Mouse (Mus musculus): ENCODE data around the gene Tmsb15l.
"Not testable (repeated sequence)": the region's sequence is repeated elsewhere in the genome, so short reads cannot be mapped to it uniquely, and the experiment has no call there.

The Tmsb15l gene

DNA sequence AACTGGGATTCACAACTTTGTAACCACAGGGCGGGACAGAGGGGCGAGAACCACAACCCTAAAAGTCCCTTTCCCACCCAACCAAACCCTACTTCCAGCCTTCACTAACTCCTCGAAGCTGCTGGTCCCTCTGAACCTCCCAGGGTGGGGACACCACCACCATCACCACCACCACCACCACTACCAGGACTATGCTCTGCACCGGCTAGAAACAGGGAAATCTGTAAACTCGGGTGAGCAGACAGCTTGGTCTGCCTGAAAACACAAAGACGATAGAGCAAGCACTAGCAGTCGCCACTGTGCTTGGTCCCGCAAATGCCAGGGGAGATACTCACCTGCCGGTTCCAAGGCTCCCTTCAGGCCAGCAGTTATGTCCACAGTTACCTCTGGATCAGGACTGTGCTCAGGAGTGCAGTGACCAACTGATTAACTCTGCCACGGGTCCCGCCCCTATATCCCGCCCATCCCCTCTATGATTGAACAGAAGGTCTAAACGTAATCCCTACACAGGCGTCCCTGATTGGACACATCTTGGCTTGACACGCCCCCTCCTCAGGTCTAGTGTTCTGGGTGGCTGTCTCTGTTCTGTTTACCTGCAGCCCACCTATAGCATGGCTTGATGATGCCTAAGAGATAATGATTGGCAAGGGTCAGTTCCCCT lies at the start of gene Tmsb15l, which contains the start of gene Tmsb15b1:
Gene Tmsb15l, minus strand, starts transcription at position 446 of the 661 bp plus-strand sequence.
Gene Tmsb15b1, minus strand, starts transcription at position 451 of the 661 bp plus-strand sequence.
- in situ Hi-C loops (cut with MseI, MboI), result no loop called here

DNA sequence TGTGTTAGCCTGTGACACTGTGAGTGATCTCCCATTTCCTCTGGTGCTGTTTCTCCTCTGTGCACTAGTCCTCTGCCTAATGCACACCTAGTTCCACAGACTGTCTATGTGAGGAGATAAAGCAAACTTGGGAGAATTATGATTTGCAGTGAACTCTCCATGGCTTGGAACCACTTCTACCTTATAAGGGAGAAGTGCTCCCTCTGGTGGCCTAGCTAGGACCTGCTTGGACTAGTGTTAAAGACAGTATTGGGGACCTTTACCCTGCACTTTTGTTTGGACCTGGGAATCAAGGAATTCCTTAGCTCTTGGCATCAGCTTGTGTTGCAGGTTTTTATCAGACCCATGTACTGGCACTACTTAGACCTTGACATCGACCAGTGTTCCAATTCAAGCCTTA lies 42.6 kb upstream of the Tmsb15l start:
- in situ Hi-C loops (cut with MseI, MboI), result no loop called here

DNA sequence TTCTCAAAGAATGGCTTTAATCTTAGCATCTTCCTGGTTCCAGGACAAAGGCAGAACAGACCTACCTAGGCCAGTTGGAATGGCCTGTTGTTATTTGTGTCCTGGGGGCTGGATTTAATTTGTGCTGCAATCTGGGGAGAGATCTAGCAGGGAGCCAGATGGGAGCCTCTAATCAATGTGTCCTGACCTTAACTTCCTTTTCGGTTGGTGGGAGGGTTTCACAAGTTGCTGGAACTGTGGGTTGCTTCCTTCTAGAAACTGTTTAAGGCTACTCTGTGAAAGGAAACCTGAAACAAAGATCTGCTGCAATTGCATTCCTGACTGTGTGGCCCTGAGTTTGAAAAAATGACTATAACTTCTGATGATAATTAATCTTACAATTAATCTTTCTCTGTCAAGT lies 41.0 kb upstream of the Tmsb15l start:
- in situ Hi-C loops (cut with MseI, MboI), result no loop called here

DNA sequence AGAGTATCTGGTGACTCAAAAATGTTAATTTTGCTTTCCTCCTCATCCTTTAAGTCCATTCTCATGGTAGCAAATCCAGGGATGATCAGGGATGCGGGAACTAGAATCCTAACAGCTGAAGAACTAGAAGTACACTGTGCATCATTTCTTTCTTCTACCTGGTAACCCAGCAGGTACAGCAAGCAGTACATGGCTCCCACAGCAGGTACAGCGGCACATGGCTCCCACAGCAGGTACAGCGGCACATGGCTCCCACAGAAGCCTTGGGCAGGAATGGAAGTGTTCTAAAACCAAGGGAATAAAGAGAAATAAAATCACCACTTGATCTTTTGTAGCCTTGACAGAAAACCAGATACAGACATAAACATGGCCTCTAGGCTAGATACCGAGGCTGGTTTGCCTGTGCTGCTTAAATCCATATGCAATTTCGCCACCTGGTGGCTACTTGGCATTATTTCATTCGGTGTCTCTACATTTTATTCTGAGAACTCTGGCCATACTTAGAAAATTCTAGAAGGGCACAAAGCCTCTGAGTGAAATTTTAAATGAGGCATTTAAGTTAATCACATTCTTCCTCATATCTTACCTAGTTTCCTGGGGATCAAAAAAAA lies 38.5 kb upstream of the Tmsb15l start:
- in situ Hi-C loops (cut with MseI, MboI), result no loop called here

DNA sequence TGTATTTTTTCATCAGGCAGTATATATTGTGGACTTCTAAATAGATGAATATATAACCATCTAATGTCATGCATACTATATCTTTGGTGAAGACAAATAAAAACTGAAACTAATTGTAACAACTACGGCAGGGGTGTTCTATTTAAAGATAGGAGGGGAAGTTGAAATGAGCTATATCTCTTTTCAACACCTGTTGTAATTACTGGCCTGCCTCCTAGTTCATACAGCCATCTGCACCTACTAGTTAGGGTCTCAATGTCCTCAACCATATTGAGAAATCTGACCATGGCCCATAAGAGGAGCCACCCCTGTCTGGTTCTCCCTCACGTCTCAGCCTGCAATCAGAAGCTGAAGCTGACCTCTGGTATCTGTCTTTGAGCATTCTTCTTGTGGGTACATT lies 19.6 kb upstream of the Tmsb15l start:
- in situ Hi-C loops (cut with MseI, MboI), result no loop called here

DNA sequence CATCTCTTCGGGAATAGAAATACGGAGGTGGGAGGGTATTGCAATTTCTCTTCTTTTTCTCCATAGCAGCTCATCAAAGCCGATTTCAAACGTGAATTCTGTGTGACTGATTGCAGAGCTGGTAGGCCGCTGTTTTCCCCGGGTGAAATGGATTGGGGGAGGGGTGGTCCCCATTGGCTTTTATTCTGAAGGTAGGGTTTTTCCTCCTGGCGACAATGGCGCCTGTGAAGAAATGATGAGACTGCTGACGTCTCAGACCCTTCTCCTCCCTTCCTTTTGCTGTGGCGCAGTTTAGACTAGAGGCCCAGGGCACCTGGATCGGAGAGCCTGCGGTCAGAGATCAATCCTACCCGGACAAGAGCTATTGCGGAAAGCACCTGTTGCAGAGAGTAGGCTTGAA lies 17.0 kb upstream of the Tmsb15l start:
- in situ Hi-C loops (cut with MseI, MboI), result no loop called here

DNA sequence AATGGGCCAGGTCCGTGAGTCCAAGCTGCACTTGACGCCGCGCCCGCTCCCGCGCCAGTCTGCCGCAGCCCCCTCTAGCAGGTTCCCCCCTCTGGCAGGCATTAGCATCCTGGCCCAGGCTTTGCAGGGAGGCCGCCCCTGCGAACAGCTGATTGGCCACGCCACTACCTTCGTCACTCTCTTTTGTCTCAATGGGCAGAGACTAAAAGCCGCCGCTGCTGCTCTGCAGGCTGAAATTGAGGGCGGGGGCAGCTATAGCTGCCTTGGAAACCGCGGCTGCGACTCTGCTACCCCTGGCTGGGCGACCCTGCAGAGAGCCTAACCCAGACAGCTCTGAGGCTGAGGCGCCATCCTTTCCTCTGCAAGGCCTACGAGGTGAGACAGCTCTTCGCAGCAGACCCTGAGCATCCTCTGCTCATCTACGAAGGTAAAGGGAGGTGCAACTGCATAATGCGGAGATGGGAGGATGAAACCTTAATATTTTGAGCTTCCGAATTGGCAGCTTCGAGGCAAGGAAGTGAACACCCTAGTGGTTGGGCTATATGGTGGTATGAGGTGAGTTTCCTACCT lies 16.4 kb upstream of the Tmsb15l start, which contains the start of gene Zcchc18:
Gene Zcchc18, plus strand, starts transcription at position 178 of the 570 bp plus-strand sequence.
- in situ Hi-C loops (cut with MseI, MboI), result no loop called here

DNA sequence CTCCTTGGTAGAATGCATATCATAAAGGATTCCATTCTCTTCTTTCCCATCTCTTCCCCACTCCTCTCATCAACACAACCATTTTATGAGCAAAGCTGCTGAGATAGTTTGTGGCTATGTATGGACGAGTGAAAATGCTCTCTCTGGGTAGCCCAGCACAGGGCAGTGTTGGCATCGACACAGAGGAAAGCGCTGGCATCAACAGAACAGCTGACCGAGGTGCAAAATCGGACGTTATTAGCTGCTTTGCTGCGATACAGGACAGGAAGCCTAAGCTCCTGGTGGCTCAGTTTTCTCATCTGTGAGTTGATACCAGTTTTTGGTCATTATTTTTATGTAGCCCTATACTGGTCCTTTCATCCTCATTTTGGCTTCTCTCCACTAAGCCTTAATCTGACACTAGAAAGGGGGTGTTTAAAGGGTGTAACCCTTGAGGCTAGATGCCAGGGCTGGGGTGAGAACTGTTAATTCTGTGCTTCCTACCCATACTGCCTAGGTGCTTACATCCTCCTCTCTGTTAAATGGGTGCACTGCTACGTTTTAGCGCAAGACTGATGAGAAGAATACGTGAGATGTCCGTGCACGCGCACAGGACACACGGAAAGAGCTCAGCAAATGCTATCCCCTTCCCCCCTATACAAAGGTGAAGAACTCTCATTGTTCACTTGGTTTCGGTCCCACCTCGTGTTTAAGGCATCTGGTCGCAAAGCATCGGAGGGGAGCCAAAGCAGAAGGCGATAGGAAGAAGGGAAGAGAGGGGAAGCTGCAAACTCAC lies 15.7 kb upstream of the Tmsb15l start:
- in situ Hi-C loops (cut with MseI, MboI), result no loop called here

DNA sequence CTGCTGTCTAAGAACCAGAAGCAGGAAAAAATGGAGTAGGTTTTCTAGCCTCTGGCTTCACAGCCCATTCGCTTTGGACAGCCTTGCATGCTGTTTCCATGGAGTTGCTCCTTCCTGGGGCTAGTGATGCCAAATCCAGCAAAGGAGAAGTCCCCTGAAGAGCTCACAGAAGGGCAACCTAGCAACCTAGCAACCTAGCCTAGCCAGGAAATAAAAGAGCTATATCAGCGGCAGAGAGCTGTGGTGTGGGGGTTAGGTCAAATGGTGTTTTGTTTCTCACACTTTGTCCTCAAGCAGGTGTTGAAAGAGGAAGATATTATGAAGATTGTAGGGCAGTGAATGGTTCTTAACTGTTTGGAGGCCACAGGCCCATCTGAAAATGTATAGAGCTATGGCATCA lies 14.6 kb upstream of the Tmsb15l start:
- in situ Hi-C loops (cut with MseI, MboI), result no loop called here

DNA sequence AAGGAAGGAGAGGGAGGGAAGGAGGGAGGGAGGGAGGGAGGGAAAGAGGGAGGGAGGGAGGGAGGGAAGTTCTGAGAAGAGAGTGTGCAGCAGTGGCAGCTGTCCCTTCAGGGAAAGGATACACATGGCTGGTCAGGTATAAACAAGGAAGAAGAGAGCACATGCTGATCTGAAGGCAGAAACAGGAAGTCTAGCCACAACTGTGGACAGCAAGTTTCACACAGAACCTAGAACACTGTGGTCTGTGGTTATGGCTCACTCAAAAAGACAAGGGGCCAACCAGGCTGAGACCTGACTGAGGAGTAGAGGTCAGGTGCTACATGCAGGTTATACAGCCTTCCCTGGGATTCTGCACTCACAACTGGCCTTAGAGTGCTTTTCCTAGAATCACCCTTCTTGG lies 9.4 kb upstream of the Tmsb15l start:
- in situ Hi-C loops (cut with MseI, MboI), result no loop called here

DNA sequence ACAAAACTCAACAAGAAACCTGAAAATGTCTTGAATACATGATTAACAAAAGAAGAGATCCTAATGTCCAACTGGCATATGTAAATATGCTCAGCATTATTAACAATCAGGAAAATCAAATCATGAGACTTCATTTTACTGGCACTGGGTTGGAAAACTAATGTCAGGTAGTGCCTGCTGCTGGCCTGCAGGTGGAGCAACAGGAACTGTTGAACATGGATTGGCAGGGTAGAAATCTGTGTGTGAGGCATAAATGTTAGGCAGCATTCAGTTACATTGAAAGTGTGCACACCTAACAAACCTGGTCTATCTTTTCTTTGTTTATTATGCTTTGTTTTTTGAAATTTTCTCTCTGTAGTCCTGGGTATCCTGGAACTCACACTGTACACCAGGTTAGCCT lies 1.9 kb upstream of the Tmsb15l start:
- in situ Hi-C loops (cut with MseI, MboI), result no loop called here

DNA sequence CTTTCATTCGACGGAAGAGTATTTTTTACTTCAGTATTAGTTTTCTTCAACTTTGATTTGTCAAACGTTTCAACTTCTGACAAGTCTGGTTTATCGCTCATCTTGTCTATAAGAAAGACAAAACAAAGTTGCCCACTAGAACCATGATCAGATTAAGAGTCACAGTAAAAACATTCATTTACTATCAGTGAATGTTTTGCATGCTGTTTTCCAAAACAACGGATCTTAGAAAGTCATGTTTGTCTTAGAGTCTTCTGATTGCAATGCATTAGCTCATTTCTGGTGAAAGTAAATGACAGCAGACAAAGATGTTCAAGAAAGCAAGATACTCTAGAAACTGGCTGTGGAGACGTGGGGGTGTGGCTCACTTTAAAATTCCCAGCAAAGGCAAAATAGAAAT lies 1.3 kb downstream of the Tmsb15l start, which contains the start of gene Tmsb15b2:
Gene Tmsb15b2, minus strand, starts transcription at position 101 of the 400 bp plus-strand sequence.
- in situ Hi-C loops (cut with MseI, MboI), result not testable (repeated sequence)

DNA sequence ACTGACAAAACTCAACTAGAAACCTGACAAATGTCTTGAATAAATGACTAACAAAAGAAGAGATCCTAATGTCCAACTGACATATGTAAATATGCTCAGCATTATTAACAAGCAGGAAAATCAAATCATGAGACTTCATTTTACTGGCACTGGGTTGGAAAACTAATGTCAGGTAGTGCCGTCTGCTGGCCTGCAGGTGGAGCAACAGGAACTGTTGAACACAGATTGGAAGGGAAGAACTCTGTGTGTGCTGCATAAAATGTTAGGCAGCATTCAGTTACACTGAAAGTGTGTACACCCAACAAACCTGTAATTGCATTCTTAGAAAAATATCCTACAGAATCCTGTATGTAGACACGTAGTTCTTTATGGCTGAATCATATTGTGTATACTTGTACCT lies 17.0 kb downstream of the Tmsb15l start:
- in situ Hi-C loops (cut with MseI, MboI), result no loop called here

DNA sequence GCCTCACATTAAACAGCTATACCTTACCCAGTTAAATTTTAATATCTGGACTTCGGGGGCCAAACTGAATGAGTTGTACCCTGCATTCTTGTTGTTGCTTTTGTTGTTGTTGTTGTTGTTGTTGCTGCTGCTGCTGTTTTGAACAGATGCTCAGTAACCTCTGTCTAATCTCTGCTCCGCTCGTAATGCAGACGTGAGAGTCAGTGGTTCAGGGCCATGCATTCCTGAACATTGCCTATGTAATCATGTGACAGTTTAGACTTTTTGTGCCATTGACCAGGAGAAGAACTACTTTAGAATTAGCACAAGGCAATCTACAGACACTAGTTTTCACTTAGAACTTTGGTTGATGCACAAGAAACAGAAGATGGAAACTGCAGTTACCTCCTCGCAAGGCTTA lies 18.4 kb downstream of the Tmsb15l start:
- in situ Hi-C loops (cut with MseI, MboI), result not testable (repeated sequence)

DNA sequence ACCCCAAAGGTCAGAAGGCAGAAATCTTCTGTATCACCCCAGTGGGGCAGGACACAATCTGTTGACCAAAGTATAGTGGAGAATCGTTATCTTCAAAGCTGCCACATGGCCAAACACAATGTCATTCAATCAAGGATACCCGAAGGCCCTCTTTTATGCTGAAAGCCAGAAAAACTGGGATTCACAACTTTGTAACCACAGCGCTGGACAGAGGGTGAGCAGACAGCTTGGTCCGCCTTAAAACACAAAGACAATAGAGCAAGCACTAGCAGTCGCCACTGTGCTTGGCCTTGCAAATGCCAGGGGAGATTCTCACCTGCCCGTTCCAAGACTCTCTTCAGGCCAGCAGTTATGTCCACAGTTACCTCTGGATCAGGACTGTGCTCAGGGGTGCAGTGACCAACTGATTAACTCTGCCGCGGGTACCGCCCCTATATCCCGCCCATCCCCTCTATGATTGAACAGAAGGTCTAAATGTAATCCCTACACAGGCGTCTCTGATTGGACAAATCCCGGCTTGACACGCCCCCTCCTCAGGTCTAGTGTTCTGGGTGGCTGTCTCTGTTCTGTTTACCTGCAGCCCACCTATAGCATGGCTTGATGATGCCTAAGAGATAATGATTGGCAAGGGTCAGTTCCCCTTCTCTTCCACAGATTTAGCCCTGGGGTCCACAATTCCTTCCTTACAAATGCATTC lies 18.9 kb downstream of the Tmsb15l start:
- in situ Hi-C loops (cut with MseI, MboI), result not testable (repeated sequence)

DNA sequence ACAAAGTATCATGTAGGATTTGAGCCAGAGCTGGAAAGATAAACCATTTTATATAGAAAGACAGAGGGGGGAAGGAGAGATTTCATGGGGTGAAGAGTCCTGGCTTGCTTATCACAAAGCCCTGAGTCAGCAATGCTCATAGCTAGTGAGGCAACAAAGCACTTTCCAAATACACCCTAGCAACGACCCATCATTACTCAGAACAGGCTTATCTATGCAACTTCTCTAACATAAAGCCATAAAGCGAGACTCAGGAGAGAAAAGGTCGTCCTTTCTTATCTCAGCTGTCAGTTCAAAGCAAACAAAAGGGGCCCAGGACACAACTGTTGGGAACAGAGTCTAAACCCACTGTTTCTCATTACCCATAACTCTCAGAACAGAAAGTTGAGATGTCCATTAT lies 38.7 kb downstream of the Tmsb15l start:
- in situ Hi-C loops (cut with MseI, MboI), result no loop called here

DNA sequence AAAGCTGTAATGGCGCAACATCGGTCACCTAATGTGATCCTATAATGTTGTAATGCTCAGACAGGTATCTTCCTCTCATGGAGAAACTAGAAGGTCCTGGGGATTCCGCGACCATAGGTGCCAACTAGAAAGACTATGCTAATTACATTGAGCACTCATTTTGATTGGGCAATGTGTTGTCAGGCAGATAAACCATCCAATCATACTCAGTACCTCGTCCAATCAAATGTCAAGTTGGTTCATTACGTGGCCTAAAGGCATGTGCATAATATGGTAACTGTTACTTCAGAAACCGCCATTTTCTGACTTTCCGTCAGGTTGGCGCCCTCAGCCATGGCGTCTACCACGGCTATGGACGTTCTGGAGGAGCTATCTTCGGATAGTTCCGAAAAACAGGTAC lies 49.6 kb downstream of the Tmsb15l start, which contains the start of gene H2bfm:
Gene H2bfm, plus strand, starts transcription at position 295 of the 400 bp plus-strand sequence.
- in situ Hi-C loops (cut with MseI, MboI), result no loop called here

DNA sequence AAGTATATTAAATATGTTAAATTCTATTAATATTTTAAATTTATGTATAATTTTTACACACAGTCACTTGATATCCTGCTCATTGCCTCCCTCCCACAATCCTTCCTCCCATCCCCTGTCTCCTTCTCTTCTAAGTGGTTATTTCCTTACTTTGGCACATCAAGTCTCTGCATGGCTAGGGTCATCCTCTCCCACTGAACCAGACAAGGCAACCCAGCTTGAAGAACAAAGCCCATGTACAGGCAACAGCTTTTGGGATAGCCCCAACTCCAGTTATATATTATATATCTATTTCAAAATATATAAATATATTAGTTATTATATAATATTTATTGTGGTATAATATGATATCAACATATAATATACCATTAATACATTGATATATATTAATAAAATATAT lies 50.8 kb downstream of the Tmsb15l start:
- in situ Hi-C loops (cut with MseI, MboI), result no loop called here
